Mouse (Mus musculus): Measurements from ENCODE around the gene Ap1m2.

GRCm38 (mm10) chr9:21354796-21355195 lies 42.7 kb upstream of the Ap1m2 start:
- no peak for TF ChIP-seq CTCF (conservative IDR thresholded peaks at IDR 0.05; ENCODE audit: low read length)
- no peak for TF ChIP-seq NANOG (IDR thresholded peaks at IDR 0.05; ENCODE audit: borderline replicate concordance, low read length)

All from E14TG2a.4 (cell line).